In genomic region chr7:24827181-24827580, GRCm38 (mm10) we compare ENCODE assay signal across 21 mouse cellular contexts. TPM values are rescaled to one million over a fixed set of nuclear protein-coding genes. Genes with fewer than 3 reads are reported as not detected.
"Had no signal": no experiment of that assay in that cellular context is flagged by ENCODE, and none has a peak within 500 bp of the region (broad histone marks: within the 10 kb centered on the region; RNA-seq: fewer than 3 reads in every experiment).

No protein-coding gene starts in this region.

- ATAC-seq: lung, postnatal 0 days had no signal

- DNase-seq: kidney, postnatal 4 days; left cerebral cortex, postnatal 4 days; lung, adult 2 months; lung, postnatal 4 days; midbrain, embryonic 14.5 days; thymus, adult 18-20 months; thymus, postnatal 14 days had no signal

- H3K9me3 ChIP-seq: limb, embryonic 13.5 days; midbrain, embryonic 10.5 days; neural tube, embryonic 12.5 days had no signal

- H3K27ac ChIP-seq: kidney, postnatal 0 days; layer of hippocampus, adult 2 months; limb, embryonic 13.5 days; liver, embryonic 14.5 days; midbrain, embryonic 10.5 days; neural tube, embryonic 12.5 days; stomach, postnatal 0 days had no signal

- H3K27me3 ChIP-seq: neural tube, embryonic 12.5 days had no signal

- H3K9ac ChIP-seq: limb, embryonic 13.5 days; liver, embryonic 14.5 days; neural tube, embryonic 12.5 days had no signal

- H3K4me2 ChIP-seq: limb, embryonic 13.5 days; neural tube, embryonic 12.5 days had no signal

- H3K4me3 ChIP-seq: layer of hippocampus, adult 2 months; limb, embryonic 13.5 days; midbrain, embryonic 10.5 days; neural tube, embryonic 12.5 days had no signal

- H3K4me1 ChIP-seq: limb, embryonic 13.5 days; midbrain, embryonic 10.5 days; neural tube, embryonic 12.5 days had no signal

- H3K36me3 ChIP-seq: limb, embryonic 13.5 days; midbrain, embryonic 10.5 days; neural tube, embryonic 12.5 days had no signal

RNA-seq across cellular contexts. Expression of gene Gm9844, which starts 34.8 kb away (rescaled TPM):
- total RNA-seq: liver, adult 2 months had no signal
- polyA plus RNA-seq: liver, adult 2 months had no signal

RNA-seq across cellular contexts. Expression of gene Lypd4, which starts 42.6 kb away (rescaled TPM):
- total RNA-seq: layer of hippocampus, adult 2 months; layer of hippocampus, postnatal 10 days; left cerebral cortex, postnatal 10 days; left cerebral cortex, postnatal 4 days; liver, adult 2 months; megakaryocyte, adult 5-6 weeks; neutrophil, adult 5-6 weeks had no signal
- polyA plus RNA-seq: kidney, postnatal 0 days; limb, embryonic 13.5 days; liver, adult 2 months; liver, embryonic 14.5 days; lung, adult 2 months; lung, postnatal 0 days; midbrain, embryonic 10.5 days; midbrain, embryonic 14.5 days; neural tube, embryonic 12.5 days; stomach, postnatal 0 days; urinary bladder, adult 2 months had no signal

RNA-seq across cellular contexts. Expression of gene Dmrtc2, which starts 42.7 kb away (rescaled TPM):
- total RNA-seq: layer of hippocampus, adult 2 months; left cerebral cortex, postnatal 10 days; left cerebral cortex, postnatal 4 days; liver, adult 2 months; megakaryocyte, adult 5-6 weeks; neutrophil, adult 5-6 weeks had no signal
- polyA plus RNA-seq: limb, embryonic 13.5 days; liver, adult 2 months; liver, embryonic 14.5 days; lung, adult 2 months; lung, postnatal 0 days; midbrain, embryonic 10.5 days; midbrain, embryonic 14.5 days; neural tube, embryonic 12.5 days; stomach, postnatal 0 days; urinary bladder, adult 2 months had no signal

RNA-seq across cellular contexts. Expression of gene Ceacam10, which starts 50.2 kb away (rescaled TPM):
- total RNA-seq: layer of hippocampus, adult 2 months; layer of hippocampus, postnatal 10 days; left cerebral cortex, postnatal 4 days; liver, adult 2 months had no signal
- polyA plus RNA-seq: liver, adult 2 months; midbrain, embryonic 10.5 days; midbrain, embryonic 14.5 days; neural tube, embryonic 12.5 days; urinary bladder, adult 2 months had no signal
